Mouse (Mus musculus): ENCODE measurements around the gene Thsd7b.

The Thsd7b gene

DNA sequence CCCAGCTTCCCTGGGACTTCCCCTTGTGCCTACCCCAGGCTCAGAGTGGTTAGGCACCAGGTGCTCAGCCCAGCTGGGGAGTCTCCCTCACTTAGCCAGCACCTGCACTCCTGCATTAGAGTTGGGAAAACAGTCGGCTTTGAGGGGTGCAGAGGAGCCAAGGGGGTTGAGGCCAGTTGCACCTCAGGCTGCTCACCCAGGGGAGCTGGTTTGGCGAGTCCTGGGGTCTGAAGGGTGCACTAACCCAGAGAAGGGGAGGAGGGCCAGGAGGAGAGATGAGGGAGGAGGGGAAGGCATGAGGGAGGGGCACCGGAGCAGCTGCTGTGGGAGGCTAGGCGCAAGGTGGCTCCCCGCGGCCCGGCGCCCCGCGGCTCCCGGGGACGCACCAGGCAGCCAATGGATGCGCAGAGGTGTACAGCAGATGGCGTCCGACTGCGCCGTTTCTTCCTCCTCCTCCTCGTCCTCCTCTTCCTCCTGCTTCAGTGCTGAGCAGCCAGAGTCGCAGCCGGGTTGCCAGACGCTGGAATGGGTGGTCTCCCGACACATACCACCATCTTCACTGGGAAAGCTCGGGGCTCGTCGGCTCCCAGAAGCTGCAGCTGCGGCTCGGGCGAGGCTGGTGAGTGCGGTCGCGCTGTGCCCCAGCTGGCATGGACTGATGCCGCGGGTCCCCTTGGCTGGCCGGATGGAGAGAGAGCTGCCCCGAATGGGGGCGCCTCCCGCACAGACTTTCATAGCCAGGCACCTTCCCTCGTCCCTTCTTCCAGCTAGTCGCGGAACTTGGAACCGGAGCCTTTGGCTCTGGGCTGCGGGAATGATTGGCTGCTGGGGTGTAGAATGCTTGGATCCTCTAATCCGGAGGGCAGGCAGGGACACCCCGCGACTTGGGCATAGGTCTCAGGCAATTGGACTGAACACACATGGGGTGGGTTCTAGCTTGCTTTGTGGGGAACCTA is at the start of gene Thsd7b:
Gene Thsd7b (plus strand): TSS at position 321 of the 956 bp plus-strand sequence.
- DNase-seq, result peak in 1 of 2 experiments; percentile 27

DNA sequence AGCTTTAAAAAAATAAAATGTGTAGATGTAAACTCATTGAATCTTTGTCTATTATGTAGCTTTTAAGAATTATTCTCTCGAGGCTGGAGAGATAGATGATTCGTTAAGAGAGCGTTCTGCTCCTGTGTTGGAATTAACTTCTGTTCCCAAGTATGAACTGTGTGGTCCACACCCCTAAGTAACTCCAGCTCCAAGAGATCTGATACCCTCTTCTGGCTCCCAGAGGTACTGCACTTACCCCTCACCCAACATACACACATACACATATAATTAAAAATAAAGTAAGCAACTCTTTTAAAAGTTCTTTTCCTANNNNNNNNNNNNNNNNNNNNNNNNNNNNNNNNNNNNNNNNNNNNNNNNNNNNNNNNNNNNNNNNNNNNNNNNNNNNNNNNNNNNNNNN is 28.8 kb upstream of the Thsd7b start:
- peak in 1 of 2 experiments; percentile 6 for DNase-seq

DNA sequence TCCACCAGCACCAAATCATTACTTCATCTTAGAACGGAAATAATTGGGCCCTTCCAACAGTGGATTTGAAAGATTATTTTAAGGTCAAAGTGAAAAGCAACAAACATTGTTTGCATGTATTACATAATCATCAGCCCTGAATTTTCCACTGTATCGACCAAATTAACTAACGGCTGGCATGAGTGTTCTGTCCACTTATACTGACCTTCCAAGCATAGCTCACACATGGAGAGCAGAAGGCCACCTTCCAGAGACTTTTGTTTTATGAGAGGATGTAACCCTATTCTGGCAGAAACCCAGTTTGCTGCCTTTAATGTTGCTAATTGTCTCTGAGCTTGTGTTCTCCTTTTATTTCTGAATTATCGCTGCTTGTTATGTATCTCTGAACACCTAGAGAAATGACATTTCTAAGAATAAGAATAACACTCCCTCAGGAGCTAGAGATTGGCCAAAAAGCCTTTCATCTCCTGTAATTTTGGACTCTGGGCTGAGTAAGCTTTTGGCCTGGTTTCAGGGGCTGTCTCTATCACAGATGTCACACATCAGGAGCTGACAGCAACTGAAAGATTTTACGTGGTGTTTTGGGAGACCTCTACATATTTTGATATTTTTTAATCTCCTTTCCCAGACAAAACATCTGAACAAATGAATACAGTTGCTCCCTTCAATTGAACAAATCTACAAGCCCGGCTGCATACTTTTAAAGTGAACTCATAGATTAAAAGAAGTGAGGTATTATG is 22.2 kb upstream of the Thsd7b start:
- DNase-seq, result peak; percentile 38 to 64

DNA sequence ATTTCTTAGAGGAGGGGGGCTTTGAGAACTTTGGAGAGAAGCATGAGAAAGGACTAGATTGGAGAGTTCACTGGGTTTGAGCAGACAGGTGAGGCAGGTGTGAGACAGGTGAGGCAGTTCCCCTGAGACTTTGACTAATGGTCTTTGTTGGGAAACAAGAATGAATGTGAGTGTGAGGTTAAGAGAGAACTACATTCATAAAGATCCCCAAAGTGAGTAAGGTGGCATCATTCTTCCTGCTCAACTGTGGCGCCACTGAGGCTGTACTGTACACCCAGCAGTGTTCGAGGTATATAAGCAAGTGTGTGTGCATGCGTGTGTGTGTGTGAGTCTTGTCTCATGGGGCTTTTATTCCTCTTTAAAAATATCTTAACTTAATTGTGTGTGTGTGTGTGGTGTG is 6.4 kb upstream of the Thsd7b start:
- DNase-seq, result no peak

DNA sequence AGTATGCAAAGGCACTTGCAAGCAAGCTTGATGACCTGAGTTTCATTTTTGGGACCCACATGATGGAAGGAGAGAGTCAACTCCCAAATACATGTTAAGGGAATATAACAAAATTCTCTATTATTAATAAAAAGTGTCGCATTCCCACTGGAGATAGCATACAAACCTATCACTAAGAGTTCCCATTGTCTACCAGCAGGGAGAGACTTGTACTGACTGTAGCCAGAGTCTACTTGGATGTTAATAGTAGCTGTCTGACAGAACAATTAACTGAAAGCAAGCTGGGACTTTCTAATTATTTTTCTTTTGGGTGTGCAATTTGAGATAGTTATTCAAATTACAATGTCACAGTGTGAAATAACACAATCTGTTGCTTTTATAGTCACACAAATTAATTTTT is 31.1 kb downstream of the Thsd7b start:
- DNase-seq, result no peak

DNA sequence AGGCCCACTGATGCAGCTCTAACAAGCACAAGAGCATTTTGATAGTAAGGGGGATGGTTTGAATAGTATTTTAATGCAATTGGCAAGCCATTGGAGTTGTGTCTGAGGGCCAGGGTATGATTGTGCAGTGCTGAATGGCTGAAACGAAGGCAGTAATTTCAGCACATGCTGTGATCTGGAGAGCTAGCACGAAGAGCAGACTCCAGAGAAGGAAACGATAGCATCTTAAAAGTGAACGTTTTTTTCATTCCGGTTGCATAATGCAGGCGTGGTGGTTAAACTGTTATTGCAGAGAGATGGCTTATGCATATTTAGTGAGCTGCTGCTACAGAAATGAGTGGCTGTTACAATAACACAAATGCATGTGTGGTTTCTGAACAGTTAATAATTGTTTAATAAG is 51.3 kb downstream of the Thsd7b start:
- no peak for DNase-seq

DNA sequence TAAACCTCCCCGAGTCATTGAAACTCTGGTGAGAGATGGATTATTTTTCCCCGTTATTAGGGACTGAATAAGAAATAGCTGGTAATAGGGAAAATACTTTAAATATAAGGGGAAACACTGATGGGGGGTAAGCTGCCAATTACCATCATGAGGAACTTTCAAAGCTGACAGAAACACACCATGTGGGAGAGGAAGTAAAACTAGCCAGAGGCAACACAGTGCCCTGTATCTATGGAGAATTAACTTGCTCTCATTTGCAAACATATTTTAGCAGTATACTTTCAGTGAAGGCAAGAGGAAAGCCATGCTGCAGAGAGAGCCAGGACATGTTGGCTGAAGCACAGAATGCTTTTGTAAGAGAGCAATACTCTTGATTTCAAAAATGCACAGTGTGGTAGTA is 51.7 kb downstream of the Thsd7b start:
- no peak for DNase-seq

DNA sequence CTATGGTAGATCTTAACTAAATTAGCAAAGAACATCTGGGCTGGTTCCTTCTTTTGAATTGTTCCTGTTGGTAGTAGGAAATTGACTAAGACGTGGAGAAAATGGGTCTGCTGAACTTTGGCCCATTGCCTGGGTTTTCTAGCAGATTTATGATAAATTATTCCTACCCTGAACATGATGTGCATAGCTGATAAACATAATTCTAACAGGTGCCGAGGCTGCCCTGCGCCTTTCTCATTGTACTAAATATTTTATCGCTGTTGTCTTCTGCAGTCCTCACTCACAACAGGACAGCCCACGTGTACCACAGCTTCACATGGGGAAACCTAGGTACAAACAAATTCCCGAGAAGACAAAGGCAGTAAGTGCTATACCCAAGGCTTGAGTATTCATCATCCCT is 83.5 kb downstream of the Thsd7b start:
- DNase-seq, result no peak

DNA sequence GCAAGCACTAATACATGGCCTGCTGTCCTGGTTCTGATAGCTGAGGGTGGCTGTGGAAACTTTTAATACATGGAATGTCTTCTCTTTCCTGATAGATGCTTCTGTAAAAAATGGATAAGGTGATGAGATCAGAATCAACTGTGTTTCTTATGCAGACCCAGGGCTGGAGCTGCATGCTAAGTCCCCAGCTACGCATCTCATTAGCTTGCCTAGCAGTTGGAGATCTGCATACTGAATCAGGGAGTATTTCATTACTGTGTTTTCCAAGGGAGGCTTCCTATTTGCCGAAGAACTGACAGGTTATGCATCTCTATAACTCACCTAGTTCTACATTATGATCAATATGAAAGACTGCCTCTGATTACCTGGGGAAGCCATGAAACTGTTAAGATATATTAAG is 84.3 kb downstream of the Thsd7b start:
- DNase-seq, result no peak

DNA sequence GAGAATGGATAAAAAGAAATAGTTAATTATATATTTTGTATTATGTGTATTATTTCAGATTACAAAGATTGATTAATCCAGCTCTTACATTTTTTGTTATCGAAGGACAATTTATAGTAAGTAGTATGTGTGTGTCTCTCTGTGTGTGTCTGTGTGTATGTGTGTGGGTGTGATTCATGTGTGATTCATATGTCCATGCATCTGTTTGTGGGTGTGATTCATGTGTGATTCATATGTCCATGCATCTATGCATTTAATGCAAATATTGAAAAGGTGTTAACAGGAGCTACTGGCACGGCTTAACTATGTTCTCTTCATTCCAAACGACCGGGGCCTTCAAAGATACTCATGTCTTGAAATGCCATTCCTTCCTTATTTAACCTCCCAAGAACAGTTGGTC is 90.3 kb downstream of the Thsd7b start:
- DNase-seq, result no peak

DNA sequence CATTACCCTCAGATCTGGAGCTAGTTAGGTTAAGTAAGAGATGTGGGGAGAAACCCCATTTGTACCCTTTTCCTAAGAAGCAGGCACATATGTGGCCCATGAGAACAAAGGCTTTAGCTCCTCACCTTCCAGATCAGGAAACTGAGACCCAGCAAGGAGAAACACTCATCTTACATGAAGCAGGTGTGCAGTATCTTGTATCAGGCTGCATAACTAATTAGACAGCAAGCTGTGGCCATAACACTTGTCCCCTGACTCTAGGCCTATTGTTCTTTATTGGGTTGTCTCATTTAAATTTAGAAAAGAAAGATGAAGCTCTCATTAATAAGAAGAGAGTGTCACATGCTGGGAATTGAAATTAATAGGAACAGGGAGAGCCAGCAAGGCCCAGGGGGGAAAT is 91.7 kb downstream of the Thsd7b start:
- no peak for DNase-seq

DNA sequence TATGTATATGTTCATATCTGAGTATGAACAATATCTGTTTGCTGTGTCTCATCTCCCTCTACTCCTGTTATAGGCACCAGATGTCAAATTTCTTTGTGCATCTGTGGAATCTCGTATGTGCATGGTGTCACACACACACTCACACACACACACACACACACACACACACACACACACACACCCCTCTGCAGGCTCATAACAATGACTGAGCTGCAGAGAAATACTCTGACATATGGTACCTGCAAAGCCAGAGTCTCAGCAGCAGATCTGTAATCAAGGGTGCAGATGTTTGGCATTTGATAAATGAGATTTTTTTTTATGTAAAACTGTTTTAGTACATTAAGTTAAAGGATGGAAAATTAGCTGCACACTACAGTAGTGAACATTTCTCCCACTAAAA is 92.5 kb downstream of the Thsd7b start:
- no peak for DNase-seq

DNA sequence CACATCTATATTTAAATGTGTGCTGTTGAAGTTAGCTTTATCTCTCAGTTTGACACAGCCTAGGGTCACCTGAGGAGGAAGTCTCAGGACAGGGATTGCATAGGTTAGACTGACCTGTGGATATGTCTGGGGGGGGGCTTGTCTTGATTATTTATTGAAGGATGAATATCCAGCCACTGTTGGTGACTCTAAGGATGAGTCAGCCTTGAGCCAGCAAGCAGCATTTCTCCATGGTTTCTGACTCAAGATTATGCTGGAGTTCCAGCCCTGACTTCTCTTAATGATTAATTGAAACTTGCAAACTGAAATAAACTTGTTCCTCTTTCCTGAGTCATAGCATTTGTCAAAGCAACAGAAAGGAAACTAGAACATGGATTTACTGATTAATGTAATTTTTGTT is 113.4 kb downstream of the Thsd7b start:
- no peak for DNase-seq

DNA sequence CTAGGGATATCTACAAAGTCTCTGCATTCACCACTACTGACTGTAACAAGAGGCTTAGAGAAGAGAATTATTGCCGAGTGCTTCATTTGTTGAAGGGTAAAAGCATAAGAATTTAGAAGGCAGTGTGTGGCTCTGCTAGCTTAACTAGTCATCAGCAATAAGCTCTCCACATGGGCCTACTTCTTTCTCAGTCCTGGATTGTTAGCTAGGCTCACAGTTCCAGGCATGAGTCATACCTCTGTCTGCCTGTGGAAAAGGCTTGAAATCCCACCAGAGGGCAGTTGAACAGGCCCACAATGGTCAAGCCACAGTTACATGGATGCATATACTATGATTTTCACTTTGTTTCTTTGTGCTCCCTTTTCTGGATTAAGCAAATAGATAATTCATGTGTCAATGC is 138.5 kb downstream of the Thsd7b start:
- no peak for DNase-seq

DNA sequence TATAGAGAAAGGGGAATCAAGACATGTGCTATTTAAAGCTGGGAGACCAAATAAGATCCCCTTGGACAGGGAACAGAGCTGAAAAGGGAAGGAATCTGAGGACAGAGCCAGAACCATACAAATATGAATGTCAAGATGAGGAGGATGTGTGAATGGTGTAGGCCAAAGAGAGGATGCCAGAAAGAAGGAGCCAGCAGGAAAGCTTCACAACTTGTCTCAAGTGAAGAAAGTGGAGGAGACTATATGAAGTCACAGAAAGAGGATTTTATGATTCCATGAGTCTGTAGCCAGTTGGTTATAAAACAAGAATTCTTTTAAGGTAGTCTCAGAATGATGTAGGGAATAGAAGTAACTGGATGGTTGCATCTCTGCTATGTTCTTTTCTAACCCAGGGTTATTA is 148.5 kb downstream of the Thsd7b start:
- DNase-seq, result no peak

DNA sequence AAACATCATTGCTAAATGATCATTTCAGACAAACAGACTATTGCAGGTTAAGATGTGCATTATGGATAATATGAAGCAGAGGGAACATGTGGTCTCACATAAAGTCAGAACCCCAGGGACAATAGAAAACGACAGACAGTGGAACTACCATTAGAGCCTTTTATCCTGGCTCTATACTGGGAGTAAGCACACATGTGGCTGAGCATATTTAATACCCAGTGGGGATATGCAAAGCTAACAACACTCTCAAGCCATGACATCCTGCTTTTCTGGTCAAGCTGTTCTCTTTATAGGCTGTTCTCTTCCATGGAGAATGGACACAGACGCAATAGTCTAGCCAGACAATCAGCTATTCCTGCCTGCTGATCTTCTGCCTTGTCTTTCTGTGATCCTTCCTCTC is 191.3 kb downstream of the Thsd7b start:
- DNase-seq, result no peak

DNA sequence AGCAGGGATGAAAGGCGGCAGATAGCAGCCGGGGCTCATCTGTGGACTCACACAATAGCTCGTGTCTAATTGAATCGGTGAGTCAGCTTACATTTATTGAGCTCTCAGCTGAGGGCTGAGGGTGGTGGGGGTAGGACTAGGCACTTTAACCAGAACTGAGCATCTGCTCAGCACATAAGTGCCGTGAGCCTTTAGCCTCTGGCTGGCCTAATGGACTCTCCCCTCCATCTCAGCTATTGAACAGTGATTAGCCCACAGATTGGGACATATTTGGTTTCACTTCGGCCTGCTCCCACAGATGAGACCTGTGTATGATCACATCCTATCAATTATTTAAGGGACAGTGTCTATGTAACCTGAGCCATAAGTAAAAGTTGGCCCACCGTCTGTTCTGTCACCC is 200.4 kb downstream of the Thsd7b start:
- no peak for DNase-seq

DNA sequence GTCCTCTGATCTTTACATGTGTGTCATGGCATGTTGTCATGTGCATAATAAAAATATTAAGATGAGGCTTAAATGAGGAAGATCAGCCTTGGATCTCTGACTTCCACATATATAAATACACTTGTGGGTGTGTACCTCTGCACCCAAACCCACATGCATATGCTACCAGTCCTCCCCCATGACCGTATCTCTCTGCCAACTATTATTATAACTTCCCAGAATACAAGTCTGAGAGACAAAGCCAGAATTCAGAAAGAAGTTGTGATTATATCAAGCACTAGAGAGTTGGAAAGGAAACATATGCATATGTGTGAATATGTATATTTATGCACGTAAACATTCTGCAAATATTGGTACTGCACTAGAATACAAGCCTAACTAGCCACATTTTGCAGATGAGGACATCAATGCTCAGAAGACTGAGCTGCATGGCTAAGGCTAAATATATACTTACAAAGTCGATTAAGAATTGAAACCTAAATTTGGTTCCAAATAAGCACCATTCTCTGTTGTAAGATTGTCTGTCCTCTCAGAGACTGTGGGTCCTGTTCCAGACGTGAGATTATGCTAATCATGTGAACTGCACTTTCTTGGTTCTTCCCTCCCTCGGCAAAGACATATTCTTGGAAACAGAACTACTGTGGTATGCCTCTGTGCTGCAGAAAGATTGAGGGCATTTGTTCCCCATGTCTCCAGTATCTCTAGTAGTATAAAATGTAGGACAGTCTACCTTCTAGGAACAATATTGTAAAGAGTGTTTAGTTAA is 211.3 kb downstream of the Thsd7b start:
- DNase-seq, result no peak

DNA sequence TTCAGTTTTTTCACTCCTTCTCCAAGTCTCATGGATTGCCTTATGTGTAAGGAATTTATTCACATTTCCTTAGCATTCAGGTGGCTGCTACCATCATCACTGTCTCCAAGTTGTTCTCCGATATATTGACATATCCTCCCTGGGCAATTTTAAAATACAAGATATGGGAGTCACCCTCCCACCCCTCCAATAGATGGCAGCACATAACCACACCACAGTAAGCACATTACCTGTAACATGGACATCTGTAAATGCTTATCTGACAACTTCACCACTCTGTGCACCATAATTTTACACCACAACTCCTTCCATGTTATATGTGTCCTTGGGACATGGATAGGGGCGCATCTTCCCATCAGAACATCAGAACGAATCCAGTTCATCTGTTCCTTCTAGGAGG is 218.0 kb downstream of the Thsd7b start:
- DNase-seq, result no peak

DNA sequence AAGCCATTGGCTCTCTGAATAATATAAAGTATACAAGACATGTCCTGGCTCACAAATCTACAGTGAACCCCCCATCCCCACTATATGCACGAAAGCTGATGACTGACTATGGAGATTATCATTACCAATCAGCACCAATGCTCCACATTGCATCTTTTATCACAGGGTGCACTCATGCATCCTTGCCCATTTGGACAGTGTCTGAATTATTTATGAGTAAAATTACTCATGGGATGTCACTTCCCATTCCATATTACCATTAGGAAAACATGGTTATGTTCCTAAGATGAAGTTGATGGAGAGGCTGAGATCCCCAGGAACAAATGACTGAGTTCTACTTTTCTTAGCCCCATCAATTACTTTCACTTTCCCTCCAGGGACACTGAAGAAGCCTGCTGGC is 220.8 kb downstream of the Thsd7b start:
- DNase-seq, result no peak

DNA sequence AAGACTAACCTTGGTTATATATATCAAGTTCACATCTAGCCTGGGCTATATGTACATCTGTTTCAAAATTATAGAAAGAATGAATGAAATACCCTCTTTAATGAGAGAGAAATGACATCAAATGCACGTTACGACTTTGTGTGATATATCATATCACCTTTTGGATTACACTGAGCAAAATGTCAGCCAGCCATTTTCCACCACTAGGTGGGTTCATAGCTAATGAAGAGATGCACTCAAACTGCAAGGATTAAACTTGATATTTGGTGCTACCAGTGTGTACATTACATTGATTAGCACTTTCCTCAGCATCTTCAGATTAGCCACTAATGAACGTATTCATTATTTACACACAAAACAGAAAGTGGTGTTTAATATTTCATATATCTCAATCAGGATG is 228.6 kb downstream of the Thsd7b start:
- no peak for DNase-seq

DNA sequence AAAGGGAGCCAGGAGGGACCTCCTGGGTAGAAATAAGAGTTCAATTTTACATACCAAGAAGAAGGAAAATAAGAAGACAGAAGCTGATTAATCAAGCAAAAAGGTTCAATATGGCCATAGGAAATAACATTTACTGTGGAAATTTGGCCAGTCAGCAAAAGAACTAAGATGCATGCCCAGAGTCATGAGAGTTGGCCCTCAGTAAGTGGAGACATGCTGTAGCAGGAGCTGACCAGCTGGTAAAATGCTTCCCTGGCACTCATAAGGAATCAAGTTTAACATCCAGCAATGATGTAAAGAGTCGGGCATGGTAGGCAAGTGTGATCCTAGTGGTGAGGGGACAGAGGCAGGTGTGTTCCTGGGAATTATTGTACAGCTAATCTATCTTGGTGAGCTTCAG is 243.3 kb downstream of the Thsd7b start:
- DNase-seq, result no peak

DNA sequence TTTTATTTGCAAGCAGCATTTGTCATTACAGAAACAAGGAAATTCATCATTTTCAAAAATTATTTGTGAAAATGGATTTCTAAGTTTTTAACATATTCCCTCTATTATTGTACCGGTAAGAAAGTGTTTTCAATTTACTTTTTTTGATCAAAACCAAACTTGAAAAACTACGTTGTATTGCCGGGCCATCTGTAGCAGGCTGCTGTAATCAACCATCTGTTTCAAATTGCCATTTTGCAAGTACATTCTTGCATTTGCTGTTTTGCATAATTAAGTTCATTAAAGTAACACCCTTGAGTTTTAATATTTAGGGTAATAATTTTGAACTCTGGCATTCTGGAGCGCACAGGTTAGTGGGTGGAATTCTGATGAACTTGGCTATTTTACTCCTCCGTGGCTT is 246.6 kb downstream of the Thsd7b start:
- DNase-seq, result no peak

DNA sequence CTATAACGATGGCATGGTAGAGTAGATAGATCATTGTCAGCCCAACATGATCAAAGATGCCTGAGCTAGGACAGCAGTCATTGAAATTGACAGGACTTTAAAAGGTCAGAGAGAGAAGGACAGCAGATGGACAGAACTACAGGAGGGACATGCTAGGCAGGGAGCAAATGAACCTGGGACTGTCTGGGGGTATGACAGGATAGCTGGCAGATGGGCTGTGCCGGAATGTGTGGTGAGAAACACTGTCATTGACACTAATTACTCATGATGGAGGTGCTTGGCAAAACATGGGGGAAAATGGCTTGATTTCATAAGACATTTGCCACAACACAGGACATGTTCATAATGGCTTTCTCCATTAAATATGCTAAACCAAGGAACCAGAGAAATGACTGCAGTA is 253.9 kb downstream of the Thsd7b start:
- no peak for DNase-seq
